Mouse (Mus musculus) activated CD4-positive, CD25-positive, alpha-beta regulatory T cell, adult 4 months (primary cell): ENCODE data around the gene Lrrc45. TPM values are rescaled to one million over a fixed set of nuclear protein-coding genes. Genes with fewer than 3 reads are reported as not detected.

Experiments used
- ATAC-seq: one replicate; pipeline ENCODE4 v1.8.0; 2017
- polyA plus RNA-seq, 2 experiments: library from polyadenylated mRNA; unstranded; fragments of 100-300 nt; shearing (Covaris generic); gene quantifications; one replicate each; pipeline ENCODE4 v1.2.1; 2017

The Lrrc45 gene
- polyA plus RNA-seq, 2 experiments from 2014 or later, result 19.7 to 24.1 TPM

DNA sequence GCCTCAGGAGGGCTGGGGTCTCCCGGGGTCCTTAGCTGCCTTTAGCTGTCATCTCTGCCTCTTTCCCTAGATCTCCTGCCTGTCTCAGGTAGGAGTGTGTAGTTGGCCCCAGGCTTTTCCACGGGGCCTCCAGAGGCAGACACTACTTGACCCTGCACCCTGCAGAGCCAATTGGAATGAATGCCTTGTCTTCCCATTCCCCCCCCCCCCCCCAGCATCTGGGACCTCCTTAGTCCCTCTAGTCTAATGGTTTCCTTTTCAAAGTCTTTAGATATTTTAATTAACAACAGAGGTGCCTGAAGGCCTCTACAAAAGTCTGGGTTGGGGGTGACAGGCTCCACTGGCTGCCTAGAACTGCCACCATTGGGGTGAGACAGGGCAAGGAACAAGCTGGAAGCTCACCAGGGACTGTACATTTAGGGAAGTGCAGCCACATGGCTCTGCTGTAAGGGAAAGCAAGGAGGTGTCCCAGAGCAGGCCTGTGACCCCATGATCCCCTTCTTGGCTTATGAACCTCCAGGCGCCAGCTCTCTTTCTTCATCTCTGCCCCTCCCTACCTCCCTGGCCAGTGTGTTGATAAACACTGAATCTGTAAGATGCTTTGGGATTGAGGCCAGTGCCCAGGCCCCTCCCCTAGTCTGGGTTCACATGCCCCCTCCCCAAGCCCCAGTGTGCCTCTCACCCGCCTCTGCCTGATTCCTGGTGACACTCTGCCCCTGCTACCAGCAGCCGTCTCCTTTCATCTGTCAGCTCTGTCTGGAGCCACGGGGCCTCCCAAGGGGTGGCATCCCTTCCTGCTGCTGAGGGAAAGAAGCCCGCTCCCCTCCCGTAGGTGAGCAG lies 9.0 kb upstream of the Lrrc45 start:
- no peak for ATAC-seq

DNA sequence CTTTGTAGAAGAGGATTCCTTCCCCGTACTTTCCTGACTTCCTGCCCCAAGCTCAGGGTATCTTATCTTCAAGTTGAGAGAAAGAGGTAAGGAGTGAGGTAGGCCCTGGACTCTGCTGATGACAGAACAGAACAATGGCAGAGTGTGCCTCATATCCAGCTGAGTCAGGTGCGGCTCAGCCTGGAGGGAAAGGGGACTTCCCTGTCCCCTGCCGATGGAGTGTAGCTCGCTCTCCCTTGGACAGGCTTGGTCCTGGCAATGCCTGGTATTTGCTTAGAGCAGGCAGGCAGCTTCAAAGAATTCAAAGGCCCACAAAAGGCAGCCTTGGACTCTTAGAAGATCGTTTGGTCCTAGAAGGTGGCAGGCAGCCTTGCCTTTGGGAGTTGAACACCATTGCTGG lies 7.6 kb upstream of the Lrrc45 start:
- no peak for ATAC-seq

DNA sequence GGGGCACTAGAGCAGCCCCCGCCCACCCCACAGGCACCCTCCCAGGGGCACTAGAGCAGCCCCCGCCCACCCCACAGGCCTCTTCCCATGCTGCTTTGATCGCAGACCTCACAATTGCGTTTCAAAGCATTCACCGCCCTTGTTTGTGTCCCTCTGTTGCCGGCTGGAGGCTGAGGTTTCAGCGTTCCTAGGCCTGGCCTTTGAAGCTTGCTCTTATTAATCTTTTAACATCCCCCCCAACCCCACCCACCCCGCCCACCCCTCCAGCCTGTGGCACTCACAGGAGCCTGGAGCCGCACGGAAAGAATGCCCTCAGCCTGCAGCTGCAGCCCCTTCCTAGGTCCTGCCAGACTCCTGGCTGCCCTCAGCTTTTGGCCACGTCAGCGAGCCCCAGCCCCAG lies 6.5 kb upstream of the Lrrc45 start:
- ATAC-seq, result no peak

DNA sequence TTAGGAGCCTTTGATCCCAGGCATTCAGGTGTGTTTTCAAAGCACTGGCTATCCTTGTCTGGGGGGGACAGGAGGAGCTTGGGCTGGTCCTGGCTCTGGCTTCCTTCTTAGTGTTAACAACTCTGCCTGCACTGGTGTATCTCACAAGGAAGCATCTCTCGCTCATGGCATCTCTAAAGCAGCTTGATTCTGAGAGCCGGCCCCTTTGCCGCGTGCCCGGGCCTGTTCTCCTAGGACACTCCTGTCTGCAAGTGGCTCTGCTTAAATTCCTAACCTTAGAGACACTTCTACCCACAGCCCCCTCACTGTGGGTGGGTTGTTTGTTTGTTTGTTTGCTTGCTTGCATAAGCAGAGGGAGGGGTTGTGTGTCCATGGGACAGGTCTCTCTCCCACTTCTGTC lies 5.8 kb upstream of the Lrrc45 start:
- ATAC-seq, result no peak

DNA sequence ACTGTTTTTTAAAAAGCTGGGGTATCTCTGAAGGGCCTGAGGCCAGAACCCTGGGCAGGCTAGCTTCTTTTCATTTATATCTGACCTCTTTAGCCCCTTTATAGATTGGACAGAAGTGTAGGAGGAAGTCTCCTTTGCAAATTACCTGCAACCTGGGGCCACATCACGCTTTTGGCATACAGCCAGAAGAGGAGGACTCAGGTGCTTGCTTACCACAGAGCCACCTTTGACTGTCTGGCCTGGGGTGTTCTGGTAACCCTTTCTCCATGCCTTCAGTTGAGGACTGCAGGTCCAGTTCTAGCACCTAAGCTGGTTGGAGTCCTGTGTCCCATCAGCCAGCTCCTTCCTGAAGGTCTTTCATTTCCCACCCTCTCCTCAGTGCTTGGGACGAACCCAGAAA lies 4.2 kb upstream of the Lrrc45 start:
- ATAC-seq, result no peak

DNA sequence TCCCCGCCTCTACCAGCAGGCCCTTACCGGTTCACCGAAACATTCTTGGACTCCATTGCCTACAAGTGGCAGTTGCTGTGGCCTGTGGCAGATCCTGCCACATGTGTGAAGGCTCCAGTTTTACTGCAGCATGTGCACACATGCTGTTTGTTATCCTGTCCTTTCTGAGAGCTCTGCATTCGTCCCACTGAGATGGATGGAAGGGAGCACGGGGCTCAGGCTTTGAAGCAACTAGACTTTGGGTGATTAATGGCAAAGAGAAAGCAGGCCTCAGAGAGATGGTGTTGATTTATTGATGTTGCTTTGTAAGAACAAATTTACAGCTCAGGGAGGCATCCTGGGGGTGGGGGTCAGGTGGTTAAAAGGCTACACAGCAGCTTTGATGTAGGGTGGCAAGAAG lies 3.1 kb upstream of the Lrrc45 start:
- ATAC-seq, result no peak

DNA sequence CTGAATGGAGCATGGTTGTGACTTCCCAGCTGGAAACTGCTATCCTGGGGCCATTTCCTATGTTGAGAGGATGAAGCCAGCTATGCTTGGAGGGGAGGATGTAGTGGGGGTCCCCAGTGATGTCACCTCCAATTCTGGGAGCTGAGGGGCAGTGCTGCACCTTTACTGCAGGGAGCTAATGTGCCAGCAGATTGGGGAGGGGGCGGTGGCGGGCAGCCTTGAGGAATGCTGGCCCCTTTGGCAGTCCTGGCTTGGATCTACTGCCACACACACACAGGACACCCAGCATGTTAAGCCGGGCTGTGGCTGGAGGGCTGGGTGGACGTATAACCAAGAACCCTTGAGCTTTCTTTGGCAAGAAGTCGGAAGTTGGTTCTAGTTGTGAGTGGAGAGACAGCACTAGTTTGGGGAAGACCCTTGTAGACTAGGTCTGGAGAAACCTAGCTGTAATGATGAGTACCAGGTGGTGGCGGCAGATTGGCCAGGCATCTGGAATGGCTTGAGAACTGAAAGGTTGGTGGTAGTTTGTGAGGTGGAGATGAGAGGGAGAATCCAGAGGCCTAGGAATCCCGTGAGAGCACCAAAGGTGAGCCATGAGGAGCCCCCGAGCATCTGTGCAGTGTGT lies 1.6 kb upstream of the Lrrc45 start:
- no peak for ATAC-seq

DNA sequence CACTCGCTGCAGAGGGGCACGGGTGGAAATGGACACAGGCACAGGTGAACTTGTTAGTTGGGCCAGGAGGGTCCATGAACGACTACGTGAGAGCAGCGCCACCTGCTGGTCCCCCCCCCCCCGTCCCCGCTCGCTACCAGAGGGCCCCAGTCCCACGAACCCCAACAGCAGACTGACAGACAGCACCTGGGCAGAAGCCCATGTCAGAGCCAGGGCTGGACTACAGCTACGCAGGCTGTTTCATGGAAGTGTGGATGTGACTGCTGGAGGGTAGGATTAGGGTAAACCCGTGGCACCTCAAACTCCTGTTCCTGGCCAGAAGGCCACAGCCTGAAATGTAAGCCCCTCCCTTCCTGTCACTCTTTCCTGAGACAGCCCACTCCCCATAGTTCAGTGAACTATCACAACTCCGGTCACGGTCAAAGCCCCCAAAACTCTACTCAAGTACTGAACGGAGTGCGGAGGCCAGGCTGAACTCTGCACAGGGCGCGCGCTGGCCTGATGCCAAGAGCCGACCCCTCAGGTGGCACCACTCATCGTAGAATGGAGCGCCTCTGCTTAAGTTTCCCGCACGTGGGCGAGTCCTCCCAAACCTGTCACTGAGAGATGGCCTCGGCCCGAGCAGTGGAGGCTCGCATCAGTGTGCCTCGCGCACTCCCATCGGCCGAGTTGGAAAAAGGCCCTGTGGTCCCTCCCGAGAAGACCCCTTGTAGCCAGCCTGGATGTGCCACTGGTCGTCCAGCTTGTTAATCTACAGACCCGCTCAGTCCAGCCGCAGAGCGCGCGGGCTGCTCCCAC lies 755 bp upstream of the Lrrc45 start:
- peak; percentile 14 for ATAC-seq

DNA sequence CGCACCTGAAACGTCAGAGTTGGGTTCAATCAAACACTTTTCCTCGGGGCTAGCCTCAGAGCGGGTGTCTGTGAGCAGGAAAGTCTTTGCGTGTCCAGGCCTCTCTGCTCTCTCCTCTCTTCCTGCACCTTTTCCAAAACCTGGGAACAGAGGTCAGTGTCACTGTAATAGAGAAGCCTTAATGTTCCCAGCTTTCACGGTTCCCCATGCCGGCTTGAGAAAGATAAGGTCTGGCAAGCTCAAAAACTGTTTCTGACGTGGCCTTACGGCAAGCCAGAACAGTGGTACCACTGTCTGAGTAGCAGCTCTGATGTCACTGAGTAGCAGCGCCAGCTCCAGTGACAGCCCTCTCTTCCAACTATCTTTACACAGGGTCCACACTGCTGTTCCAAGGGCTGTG lies 821 bp downstream of the Lrrc45 start:
- ATAC-seq, result no peak

DNA sequence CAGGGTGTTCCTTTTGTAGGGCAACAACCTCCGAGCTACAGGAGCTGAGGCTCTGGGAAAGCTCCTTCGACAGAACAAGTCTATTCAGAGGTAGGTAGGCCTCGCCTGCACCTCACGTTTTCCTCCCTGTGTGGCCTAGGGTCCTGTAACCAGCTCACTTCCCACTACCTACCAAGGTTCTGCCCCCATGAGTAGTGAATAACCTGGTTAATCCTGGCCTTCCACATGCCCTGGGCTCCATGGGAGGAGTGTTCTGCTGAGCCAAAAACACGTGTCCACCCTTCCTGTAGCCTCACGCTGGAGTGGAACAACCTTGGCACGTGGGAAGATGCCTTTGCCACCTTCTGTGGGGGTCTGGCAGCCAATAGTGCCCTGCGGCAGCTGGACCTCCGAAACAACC lies 1.4 kb downstream of the Lrrc45 start:
- ATAC-seq, result no peak

DNA sequence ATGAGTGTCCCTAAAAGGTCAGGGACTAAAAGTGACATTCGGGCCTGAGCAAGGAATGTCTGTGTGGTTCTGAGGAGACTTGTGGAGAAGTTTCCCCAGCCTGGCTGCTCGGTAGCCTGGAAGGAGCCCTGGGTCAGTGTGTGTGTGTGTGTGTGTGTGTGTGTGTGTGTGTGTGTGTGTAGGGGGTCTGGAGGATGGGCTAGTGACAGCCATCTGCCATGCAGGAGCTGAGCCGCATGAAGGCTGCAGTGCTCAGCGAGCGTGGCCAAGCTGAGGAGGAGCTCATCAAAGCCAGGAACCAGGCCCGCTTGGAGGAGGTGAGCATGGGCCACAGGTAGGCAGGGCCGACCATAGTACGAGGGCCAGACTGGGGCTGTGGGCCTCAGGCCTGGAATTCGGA lies 5.5 kb downstream of the Lrrc45 start:
- ATAC-seq, result no peak

DNA sequence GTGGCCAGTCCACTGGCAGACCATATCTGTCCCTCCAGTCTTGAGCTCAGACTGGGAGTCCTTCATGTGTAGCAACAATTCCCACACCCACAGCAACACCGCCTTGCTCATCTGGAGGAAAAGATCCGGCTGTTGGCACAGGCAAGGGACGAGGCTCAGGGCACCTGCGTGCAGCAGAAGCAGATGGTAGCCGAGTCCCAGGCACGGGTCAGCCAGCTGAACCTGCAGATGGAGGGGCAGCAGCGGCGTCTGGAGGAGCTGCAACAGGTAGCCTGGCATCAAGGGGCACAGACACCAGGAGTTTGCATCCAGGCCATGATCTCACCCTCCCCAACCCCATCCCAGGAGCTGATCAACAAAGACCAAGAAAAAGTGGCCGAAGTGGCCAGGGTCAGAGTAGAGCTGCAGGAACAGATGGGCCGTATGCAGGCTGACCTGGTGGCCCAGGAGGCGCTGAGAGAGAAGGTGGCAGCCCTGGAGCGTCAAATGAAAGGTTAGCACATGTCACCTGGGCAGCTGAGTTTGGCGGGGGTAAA lies 6.2 kb downstream of the Lrrc45 start:
- no peak for ATAC-seq

DNA sequence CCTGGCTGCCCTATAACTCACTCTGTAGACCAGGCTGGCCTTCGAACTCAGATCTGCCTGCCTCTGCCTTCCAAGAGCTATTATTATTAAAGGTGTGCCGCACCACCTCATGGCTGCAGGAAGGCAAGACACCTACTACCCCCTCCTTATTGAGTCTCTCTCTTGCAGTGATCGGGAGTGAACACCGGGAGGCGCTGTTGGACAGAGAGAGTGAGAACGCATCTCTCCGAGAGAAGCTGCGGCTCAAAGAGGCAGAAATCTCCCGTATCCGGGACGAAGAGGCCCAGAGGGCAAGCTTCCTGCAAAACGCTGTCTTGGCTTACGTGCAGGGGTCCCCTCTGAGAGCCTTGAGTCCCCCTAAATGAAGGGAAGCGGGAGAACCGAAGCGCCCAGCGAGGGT lies 6.7 kb downstream of the Lrrc45 start:
- peak; percentile 78 for ATAC-seq

DNA sequence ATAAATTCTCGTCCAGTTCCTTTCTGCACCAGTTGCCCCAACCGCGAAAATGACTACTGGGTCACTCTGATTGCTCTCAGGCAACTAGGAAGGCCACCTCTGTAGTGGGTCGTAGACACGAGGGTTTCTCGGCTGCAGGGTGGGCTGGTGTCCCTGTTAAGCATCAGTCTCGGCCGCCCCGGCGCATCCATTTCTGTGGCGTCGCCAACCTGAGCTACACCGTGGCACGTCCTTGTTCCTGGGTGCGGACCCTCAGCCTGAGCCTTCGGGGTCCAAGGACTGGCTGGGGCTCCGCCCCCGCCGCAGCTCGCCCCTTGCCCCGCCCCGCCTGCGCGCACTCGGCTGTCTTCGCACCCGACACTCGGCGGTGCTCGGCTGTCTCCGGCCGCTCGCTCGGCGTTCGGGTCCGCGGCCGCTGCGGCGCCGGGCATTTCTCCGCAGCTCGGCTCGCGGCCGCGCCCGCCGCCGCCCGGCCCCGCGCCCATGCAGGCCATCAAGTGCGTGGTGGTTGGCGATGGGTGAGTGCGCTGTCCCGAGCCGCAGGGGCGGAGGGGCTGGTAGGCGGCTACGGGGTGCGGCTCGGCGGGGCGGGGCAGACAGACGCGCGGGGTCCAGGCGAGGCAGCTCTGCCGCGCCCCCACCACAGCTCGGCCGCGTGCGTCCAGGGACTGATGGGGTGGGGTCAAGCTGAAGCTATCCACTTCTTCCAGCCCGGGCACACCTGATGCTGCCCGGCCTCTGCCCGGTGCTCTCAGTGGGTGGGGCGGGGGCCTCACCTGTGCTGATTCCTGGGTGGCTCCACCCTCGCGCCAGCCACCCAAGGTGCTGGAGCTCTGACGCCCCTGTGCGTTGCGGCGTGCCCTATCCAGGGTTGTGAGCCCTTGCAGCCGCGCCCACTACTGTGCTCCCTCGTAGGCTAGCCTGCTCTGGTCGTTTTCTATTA lies 7.7 kb downstream of the Lrrc45 start, which contains the start of gene Rac3:
TSS of gene Rac3 (plus strand) at position 347 of the 943 bp plus-strand sequence.
- ATAC-seq, result peak; percentile 26

DNA sequence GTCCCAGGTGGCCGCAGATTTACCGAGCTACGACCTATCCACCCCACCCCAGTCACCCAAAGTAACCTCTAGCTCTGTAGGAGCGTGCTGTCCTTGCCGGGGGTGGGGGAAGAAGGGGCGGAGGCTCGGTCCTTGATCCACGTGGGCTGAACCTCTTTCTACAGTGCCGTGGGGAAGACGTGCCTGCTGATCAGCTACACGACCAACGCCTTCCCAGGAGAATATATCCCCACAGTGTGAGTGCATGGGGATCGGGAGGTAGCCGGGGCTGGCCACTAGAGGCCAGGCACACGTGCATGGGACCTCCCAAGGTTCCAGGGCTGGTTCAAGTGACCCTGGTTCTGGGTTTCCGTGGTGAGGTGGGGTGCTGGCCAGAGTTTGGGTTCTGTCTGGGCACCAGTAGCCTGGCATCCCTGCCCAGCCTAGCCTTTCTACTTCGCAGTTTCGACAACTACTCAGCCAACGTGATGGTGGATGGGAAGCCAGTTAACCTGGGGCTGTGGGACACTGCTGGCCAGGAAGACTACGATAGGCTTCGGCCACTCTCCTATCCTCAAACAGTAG lies 8.4 kb downstream of the Lrrc45 start:
- ATAC-seq, result no peak

DNA sequence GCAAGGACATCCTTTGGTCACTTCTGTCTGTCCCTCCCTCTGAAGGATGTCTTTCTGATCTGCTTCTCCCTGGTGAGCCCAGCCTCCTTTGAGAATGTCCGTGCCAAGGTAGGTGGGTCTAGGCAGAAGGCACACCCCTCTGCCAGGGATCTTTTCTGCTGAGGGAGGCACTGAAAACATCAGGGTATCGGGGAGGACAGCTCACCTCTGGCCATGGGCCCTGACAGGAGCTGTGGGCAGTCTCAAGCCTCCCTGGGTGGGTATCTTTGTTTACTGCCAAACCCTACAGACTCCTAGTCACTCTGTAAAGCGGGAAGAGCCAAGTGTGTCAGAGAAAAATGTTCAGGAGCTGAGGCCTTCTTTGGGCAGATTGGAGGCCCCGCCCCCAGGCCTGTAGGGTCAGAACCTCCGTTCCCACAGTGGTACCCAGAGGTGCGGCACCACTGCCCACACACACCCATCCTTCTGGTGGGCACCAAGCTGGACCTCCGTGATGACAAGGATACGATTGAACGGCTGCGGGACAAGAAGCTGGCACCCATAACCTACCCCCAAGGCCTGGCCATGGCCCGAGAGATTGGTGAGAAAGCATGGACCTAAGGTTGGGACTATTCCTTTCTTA lies 9.1 kb downstream of the Lrrc45 start:
- ATAC-seq, result no peak

DNA sequence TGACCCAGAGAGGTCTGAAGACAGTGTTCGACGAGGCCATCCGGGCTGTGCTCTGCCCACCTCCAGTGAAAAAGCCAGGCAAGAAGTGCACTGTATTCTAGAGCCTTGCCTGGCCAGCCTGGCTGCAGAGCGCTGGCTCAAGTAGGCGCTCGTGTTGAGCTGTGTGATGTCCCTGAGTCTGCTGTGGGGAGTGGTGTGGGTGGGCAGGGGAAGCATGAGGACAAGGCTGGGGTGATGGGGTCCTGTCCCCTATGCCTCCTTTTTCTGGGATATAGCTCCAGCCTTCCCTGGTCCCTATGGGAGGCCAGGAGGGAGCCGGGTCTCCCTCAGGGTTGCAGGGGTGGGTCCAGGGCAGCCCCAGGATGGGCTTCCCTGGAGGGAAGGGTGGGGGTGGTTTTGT lies 9.8 kb downstream of the Lrrc45 start:
- ATAC-seq, result no peak

DNA sequence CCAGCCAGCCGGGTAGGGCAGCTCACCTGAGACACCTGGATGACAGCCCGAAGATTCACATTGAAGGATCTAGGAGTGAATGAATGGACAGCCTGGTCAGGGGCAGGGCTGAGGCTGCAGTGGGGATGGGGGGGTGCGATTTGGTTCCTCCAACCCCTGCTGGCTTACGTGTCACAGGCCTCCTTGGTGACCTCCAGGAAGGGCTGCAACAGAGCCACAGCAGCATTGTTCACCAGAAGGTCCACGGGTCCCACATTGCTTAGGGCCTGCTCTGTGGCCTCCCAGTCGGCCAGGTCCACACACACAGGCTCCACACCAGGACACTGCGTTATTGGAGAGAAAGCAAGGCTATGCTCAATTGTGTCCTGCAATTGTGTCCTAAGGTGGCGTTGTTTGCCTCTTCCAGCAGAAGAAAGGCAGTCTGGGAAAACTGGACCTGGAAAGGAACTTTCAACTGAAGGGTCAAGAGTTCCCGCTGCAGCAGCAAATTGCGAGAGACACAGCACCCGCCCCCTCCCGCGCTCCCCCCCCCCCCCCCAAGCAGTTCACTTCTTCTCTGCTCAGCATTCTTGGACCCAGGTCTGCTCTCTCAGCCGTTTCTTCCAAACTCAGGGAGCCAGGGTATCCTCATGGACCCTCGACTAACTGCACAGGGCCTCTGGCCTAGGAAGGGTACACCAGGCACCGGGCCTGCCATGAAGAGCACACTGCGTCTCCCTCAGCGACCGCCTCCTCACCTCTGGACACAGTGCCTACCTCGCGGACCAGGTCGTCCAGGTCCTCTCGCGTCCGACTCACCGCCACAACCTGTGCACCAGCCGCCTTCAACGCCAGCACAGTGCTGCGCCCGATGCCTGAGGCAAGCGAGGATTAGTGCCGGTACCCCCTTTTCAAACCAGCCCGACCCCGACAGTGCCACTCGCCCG lies 12.8 kb downstream of the Lrrc45 start:
- ATAC-seq, result peak; percentile 20

DNA sequence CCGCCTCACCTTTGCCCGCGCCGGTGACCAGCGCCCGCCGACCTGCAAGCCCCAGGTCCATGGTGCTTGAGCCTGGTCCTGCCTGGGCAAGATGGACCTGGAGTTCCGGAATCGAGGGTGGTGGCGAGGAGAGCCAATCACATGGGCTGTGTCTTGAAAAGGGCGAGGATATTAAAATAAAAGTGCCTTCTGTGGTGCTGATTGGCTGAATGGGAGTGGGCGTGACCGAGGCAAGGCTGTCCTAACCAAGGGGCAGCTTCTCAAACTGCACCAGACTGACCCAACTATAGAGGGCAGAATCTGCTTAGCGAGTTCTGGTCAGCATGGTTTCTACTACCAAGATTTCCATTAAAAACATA lies 13.4 kb downstream of the Lrrc45 start, which contains the start of gene Dcxr:
TSS of gene Dcxr (minus strand) at position 113 of the 359 bp plus-strand sequence.
- peak; percentile 88 for ATAC-seq

DNA sequence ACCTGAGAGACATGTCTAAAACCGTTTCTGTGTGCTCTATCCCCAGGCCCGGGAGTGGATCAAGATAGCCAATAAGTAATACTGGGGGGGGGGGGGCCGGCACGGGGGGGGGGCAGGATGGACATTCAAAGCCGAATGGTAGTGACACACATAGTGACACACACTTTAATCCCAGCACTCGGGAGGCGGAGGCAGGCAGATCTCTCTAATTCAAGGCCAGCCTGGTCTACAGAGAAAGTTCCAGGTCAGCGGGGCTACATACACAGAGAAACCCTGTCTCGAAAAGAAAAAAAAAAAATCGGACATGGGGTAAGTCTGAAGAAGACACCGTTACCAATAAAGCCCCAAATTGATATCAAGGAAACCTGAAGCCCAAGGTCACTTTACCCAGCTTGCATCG lies 13.8 kb downstream of the Lrrc45 start:
- ATAC-seq, result no peak
